Mouse (Mus musculus): ENCODE measurements around the gene Prdx5.

GRCm38 (mm10) chr19:6942764-6943163 lies 32.9 kb upstream of the Prdx5 start:
- TF ChIP-seq CTCF (IDR thresholded peaks at IDR 0.05; ENCODE audit: low read depth) (no peak), EP300 (IDR thresholded peaks at IDR 0.05; ENCODE audit: low read depth) (no peak)
